Mouse (Mus musculus) CD8-positive naive resting alpha-beta T cell, adult 2 months (primary cell): Measurements from ENCODE around the gene Gm20696.

ENCODE experiments used
- DNase-seq, 2 experiments: peaks; one replicate each; pipeline ENCODE4 v3.0.0; 2022; ENCODE audit warnings: low read depth in 2 of 2, low spot score in 2 of 2

The Gm20696 gene

DNA sequence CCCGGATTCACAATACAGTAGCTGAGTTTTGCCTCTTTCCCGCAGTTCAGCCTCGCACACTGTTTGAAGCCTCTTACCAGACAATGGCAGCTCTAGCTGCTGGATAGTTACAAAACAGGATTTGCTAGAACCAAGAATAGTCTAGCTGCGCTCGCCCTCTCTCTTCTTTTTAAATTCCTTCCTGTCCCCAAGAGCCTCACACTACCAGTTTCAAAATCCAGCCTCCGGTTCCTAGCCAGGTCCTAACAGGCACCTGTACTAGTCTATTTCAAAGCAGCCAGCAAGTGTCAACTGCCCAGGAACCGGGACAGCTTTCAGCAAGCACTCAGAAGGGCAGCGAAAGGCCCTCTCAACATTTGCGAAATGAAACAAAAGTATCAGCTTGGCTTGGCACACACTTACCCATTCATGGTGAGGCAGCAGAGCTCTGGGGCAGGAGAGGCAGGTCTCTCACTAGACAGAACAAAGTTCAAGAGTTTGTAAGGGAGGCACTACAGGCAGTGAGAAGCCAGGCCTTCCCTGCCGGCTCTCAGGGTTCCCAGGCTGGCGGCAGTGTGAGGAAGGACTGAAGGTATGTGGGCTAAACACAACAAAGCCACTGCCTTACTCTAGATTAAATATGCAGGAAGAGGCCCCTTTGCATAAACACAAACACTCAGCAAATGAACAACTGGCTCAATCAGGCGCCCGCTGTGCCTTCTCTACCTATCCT is 400.5 kb downstream of the Gm20696 start:
- DNase-seq, result peak in 1 of 2 experiments; percentile 52

DNA sequence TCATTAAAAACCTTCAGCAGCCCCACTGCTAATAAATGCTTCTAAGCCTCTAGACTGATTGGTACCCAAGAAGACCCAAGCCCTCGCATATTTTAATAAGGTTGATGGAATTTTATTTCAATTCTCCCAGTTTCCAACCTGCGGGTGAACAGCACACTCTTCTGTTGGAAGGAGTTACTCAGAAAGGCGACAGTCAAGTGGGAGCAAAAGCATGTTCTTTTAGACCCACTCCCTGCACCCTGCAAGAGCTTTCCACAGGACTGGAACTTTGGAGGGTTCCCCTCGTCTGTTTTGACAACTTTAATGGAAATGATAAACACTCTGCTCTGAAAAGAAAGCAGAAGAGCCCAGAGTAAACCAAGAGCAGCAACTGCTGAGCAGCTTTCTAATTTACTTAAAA is 401.4 kb downstream of the Gm20696 start:
- no peak for DNase-seq

DNA sequence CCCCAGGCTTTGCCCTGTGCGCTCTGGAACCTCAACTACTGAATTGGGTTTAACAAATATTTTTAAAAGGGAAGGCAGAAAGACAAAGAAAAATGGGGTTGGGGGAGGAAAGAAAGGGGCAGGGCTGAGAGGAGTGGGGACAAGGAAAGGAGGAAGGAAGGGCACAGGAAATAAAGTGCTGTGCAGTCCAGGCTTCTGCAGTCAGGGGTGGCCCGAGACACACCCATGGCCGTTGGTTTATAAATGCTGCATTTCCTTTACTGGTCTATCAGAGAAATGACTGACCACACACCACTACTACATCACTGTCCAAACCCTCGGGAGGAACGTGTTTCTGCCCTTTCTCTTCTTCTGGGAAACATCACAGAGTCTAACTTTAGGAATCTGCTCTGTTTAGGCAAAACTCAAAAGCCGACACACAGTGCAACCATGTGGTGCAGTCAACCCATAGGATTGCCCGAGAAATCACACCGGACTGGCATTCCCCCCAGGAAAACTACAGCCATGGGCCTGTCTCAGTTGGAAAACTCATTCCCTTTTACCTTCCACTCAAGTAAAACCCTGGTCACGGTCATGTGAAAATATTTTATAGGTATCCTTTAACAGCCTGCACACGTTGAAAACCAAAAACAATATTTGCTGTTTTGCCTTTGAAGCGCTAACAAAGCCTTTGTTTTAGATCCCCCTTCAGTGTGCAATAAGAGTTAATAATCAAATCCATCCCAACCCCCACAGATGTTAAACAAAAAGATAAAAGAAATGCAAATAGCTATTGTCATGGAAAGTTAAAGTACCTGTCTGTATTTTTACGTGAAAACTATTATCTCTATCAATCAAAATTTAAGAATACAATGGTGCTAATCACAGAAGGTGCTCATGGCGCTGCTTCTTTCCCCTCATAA is 402.2 kb downstream of the Gm20696 start:
- DNase-seq, result no peak

DNA sequence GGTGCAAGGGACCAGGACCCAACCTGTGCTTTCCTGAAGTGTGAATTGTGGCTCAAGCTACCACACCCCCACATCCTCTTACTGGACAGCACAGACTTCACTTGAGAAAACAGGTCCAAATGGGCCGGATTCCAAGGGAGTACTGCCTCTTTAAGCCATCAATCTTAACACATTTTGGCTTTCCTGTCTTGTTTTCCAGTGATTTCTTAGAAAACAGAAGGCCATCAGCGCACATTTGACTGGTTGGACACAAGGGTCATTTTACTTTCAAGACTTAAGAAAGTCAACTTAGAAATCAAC is 402.8 kb downstream of the Gm20696 start:
- DNase-seq, result no peak

DNA sequence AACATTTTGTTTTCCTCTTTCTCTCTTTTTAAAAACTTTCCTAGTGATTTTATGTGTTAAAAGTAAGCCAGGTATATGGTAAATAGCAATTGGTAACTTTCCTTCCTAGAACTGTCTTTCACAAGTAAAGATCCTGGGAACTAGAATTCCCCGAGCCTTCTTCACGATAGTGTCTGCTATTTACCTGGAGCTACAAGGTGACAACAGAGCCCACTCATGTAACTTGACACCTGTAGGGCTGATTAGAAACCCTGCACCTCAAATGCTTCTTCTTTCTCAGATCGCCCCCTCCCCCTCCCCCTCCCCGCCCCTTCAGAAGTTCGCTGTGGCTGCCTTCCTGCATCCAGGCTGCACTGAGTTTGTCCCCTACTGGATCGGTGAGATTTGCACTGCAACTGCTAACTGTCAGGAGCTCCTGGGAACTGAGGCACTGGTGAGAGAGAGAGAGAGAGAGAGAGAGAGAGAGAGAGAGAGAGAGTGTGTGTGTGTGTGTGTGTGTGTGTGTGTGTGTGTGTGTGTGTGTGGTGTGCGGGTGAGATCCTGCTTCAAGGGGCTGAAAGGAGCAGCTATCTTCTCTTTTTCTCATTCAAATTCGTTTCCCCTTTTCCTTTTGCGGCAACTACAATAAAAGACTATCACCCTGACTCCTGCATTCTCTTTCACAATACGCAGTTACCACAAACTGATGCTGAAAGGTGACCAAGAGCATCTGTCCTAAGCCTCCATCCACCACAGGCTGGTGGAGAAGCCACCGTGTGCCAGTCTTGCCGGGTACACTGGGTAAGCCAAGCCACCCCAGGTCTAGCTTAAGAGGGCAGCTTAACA is 403.3 kb downstream of the Gm20696 start:
- no peak for DNase-seq

DNA sequence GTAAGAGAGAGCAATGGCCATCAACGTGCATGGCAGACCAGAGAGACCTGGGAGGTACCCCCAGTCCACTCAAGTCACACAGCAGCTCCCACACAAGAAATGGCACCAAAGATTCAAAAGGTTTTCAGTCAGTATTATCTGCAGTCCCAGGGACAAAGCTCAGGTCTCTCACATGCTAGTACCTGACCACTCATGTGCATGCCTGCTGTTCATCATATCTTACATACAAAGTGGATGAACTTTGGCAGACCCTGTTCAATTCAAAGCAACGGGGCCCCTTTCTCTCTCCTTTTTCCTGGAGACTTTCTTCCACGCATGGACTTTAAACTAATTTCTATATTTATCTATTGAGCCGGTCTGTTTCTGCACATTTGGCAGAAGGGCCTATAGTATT is 404.9 kb downstream of the Gm20696 start:
- DNase-seq, result no peak

DNA sequence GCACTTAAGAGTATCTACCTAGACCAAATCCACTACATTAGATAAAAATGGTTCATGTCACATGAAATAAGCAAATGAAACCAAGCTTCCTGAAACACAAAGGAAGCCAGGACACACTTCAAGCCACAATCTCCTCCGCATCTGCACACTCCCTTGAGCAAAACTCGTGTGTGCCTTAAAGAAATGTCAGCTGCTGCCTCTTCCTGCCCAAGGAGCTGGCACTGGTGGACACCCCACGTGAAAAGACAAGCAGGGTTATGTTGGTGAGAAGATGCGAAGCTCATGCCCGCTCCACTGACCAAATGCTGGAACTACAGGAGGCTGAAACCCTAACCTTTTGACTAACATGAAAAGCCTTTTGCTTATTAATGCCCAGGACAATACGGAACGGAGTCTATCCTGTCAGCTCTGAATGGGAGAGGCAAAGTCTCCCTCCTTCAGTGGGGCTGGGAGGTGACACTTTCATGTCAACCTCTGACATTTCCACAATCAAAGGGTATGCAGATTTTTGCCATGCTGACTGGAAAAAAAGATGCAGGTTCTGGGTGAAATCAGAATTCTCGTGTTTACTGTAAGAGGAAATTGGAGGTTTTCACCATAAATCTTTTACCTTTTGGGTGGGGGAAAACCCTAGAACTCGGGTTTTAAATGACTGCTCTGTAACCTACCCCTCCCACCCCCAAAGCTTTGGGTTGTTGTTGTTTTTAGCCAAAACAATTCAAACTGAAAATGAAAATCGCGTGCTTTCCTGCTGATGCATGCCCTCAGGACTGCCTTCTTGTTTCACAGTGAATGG is 405.5 kb downstream of the Gm20696 start:
- peak; percentile 49 to 63 for DNase-seq

DNA sequence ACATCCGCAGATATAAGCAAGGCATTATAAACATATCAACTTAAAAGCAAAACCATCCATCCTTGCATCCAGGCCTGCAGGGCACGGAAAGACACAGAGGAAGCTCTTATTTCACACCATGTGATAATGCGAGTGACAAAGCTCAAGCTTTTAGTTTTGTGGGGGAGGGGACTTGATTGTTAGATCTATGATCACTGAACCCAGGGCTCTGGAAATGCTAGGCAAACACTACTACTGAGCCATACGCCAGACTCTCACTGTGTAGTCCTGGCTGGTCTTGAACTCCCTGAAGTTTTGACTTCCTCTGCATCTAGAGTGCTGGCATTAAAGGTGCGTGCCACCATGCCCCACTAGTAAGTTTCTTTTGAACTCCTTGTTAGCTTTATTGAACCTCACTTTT is 408.3 kb downstream of the Gm20696 start:
- no peak for DNase-seq

DNA sequence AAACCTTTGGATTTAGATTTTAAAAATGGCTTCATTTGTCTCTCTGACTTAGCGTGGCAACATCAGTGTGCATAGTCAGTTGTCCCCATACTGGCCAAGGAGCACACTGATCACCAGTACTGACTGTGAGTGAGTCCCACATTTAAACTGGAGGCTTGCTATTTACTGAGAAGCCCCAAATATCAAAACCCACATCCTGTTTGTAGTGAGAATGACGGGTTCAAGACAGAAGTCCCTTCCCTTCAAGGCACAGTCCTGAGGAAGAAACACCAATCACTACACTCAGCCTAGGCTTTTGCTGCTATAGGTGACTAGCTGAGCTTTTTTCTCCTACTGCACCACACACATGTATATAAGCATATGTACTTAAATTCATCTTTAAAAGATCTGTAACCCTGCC is 408.9 kb downstream of the Gm20696 start:
- peak in 1 of 2 experiments; percentile 47 for DNase-seq

DNA sequence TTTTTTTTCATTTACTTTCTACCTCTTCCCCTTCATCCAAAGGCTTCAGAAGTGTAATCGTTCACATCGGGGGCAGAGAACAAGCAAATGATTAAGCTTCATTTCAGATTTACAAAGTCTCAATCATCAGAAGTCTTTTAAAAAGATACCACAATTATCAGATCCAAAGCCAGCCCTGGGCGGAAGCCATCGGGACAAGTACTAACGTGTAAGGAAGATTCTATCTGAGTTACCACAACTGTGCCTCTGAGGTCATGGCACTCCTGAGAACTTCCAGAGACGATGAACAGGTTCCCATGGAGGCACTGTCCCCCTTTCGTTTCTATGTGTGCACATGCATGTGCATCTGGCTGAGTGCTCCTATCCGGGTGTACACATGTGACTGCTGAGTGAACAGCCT is 413.3 kb downstream of the Gm20696 start:
- DNase-seq, result no peak

DNA sequence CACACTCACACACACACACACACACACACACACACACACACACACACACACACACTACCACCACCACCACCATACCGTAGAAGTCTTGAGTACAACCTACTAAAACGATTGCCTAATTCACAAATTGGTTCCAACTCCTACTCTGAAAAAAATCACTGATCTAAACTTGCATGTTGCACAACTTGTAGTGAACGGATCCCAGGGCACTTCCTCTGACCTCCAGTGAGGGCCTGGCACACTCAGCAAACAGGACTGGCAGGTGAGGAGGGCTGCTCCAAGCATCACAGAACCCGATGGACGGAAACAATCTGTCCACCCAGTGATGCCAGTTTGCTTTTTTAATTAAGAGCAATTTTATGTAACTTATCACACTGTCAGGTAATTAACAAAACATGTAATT is 413.8 kb downstream of the Gm20696 start:
- no peak for DNase-seq

DNA sequence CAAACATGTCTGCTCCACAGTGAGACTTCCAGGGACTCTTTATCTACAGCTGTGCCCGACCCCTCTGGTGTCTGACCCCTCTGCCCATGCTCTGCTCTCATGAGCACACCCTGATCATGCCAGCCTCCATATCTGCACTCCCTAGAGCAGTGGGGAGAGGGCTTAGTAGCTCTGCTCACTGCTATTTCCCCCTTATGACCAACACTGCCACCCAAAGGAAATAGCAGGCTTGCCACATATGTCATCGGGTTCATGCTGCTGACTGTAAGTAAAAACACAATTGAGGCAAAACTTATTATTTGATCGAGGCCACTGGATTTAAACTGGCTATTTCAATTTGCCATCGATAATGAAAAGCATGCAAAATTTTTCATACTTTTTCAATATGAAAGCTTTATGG is 414.7 kb downstream of the Gm20696 start:
- DNase-seq, result peak in 1 of 2 experiments; percentile 35

DNA sequence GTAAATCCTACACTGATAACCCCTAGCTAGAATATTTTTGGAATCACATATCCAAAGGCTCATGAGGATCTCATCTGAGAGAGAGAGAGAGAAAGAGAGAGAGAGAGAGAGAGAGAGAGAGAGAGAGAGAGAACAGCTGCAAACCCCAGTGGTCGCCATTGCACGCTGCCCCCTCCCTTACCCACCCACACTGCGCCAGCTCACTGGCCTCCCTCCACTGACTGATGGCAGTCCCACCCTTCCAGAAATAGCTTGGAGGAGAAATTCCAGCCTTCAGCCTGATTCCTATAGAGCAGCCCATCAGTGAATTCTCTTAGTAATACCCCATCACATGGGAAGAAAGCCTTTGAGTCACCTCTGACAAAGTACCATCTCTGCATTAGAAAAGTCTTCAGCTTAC is 415.4 kb downstream of the Gm20696 start:
- DNase-seq, result no peak

DNA sequence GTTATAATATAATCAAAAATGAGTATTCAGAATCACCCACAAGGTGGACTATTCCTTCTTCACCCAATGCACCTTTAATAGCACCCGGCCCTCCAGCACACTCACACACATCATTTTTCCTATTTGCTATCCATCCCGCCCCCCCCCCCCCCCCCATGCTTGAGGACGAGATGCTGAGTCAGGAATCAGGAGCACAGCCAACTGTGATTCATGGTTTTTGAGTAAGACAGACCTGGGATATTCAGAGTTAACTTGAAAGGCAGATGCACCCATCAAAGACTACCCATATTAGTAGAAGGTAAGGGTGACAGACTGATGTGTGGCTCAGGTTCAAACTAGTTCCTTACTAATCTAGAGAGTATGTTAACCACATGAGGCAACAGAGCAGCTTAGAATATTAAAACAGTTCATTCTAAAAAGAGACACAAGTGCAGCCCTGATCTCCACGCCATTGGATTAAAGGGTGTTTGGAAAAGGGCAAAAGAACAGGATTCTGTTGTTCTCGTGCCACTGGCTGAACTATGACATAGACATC is 417.0 kb downstream of the Gm20696 start:
- DNase-seq, result no peak

DNA sequence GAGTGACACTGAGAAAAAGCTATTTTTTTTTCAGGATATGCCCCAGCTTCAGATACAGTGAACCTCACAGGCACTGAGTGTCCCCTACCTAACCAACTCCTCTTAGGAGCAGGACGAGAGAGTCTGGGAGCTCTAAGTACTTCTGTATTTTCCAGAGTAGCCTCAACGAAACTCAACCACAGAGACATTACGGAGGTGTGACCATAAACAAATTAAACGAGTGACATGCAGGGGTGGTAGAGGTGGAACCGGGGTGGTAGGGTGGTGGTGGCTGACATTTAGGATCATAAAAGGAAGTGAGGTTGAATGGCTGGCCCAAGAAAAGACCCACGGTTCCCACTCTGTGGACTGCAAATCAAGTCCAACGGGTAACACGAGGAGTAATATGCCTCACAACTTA is 418.2 kb downstream of the Gm20696 start:
- no peak for DNase-seq

DNA sequence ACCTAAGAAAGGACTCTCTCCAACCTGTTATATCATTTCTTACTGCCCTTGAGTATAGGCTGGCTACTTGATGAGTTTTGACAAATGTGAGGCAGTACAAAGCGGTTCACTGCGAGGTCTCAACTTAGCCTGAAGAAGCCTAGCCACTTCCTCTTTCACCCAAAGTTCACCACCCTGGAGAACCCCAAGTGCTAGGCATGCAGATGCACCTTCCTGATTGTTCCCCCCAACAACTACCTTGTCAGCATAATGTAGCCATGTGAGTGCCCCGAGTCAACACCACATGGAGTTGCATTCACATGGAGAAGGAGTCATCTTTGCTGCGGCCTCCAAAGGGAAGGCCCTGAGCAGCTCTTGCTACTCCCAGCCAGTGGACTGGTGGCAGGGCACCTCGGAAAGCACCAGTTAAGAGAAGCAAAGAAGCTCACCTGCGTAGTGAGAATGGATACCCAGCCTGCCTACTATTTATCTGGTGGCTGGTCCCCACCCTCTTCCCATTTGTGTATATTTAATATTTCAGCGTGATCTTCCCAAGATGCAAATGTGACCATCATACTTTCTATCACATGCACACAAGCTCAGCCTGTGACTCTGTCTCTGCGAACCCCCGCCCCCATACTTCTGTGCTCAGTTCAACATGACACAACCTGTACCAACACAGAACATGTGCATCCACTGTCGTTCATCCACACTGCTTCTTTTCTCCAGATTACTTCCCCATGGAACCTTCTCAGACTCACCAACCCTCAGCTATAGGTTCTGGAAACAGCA is 424.8 kb downstream of the Gm20696 start:
- peak; percentile 36 to 51 for DNase-seq

DNA sequence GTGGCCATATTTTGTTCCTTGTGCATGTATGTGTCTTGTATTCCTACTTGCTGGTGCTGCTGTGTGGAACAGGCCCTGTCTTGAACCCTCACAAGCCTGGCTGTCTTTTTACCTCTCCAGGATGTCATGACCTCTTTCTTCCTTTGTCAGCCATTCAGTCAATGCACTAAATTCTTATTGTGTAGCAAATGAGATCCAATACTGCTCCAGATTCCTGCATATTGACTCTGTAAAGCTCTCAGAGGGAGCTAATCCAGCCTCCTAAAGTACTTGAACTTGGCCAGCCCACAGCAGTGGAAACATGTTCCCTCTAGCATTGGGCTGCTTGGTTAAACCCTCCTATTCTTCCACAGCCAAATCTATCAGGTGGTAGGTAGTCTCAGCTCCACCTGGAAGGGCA is 425.8 kb downstream of the Gm20696 start:
- DNase-seq, result no peak

DNA sequence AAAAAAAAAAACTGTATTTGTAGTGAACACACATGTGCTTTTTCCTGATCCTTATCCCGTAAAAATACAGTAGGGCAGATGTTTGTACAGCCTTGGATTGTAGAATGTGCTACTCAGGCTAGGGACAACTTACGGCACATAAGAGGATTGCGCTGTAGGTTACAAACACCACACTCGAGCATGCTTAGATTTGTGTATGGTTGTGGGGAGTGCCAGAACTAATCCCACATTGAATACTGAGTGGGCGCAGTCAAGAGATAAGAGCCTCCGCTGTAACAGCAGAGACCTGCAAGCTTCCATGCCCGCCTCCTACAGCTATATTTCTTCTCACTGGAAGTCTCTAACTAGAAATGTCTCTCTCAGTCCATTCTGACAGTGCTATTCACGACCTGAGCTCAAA is 431.0 kb downstream of the Gm20696 start:
- DNase-seq, result no peak

DNA sequence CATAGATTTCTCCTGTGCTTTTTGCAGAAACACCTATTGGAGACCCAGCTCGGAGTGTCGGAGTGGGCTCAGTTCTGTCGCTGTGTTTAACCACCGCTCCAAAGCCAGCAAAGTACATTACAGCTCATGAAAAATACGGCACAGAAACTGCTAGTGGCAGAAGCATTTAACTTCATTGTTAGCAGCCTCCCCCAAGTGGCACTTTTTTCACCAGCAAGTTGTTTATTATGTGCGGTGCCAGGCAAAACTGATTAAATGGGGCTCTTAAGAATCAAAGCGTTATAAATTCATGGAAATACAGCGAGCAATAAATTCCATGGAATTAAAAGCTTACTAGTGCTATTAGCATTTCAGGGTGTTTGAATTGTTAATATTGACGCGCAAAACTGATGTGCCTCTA is 433.2 kb downstream of the Gm20696 start:
- no peak for DNase-seq

DNA sequence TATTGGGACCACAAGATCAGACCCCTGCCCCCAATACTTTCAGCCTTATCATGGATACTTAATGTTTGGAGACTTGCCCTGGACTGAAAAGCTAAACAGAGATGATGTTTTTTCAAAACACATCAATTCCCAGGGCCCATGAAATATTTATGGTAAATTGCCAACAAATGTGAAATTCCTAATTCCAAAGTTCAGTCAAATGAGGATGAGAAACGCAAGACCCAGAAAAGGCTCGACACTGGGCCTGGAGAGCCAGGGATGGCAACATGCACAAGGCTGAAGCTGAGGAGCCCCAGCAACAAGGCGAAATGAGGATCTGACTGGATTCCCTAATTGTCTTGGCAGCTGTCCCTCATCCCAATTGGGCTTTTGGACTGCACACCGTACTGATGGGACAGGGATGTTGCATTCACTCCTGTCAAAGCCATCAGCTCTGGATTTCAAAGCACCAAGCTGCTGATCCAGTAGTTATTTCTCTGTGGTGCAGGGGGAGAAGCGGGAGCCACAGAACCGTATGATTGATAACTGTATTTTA is 438.2 kb downstream of the Gm20696 start:
- no peak for DNase-seq
